Mouse (Mus musculus): ENCODE results near the gene Higd1a.

GRCm38 (mm10) chr9:121904946-121905345 lies 46.8 kb upstream of the Higd1a start:
- TF ChIP-seq POLR2A (IDR thresholded peaks at IDR 0.05; ENCODE audit: insufficient read depth, low read length) (no peak), EP300 (IDR thresholded peaks at IDR 0.05; ENCODE audit: insufficient read depth, low read depth, low read length) (no peak)

Measured in ES-Bruce4 (cell line).